Mouse (Mus musculus): ENCODE results near the gene Slc22a13.
"Not testable (repeated sequence)": the region's sequence is repeated elsewhere in the genome, so short reads cannot be mapped to it uniquely, and the experiment has no call there.

Slc22a13 gene

GRCm38 (mm10) chr9:119208998-119209397, at the start of gene Slc22a13:
TSS of gene Slc22a13 (minus strand) at chr9:119209098.
- DNase-seq (ENCODE audit: low spot score) = no peak

GRCm38 (mm10) chr9:119258128-119258527, 49.2 kb upstream of the Slc22a13 start:
- no peak for DNase-seq (ENCODE audit: low spot score)

- DNase-seq (ENCODE audit: low spot score) = no peak
Observed at GRCm38 (mm10) chr9:119256161-119256560, 47.3 kb upstream of the Slc22a13 start.

- no peak for DNase-seq (ENCODE audit: low spot score)
Observed at GRCm38 (mm10) chr9:119255096-119255495, 46.2 kb upstream of the Slc22a13 start.

- DNase-seq (ENCODE audit: low spot score) = no peak
Observed at GRCm38 (mm10) chr9:119254187-119254586, 45.3 kb upstream of the Slc22a13 start.

GRCm38 (mm10) chr9:119247996-119248395, 39.1 kb upstream of the Slc22a13 start:
- DNase-seq (ENCODE audit: low spot score) = no peak

- DNase-seq (ENCODE audit: low spot score) = no peak
Observed at GRCm38 (mm10) chr9:119246826-119247225, 37.9 kb upstream of the Slc22a13 start.

- DNase-seq (ENCODE audit: low spot score) = no peak
Observed at GRCm38 (mm10) chr9:119243981-119244380, 35.1 kb upstream of the Slc22a13 start.

GRCm38 (mm10) chr9:119241169-119241865, 32.4 kb upstream of the Slc22a13 start:
- no peak for DNase-seq (ENCODE audit: low spot score)

GRCm38 (mm10) chr9:119240286-119240997, 31.5 kb upstream of the Slc22a13 start:
- no peak for DNase-seq (ENCODE audit: low spot score)

GRCm38 (mm10) chr9:119239274-119239673, 30.4 kb upstream of the Slc22a13 start:
- DNase-seq (ENCODE audit: low spot score) = no peak

GRCm38 (mm10) chr9:119238796-119239195, 29.9 kb upstream of the Slc22a13 start:
- no peak for DNase-seq (ENCODE audit: low spot score)

GRCm38 (mm10) chr9:119231552-119231951, 22.7 kb upstream of the Slc22a13 start:
- no peak for DNase-seq (ENCODE audit: low spot score)

- no peak for DNase-seq (ENCODE audit: low spot score)
Observed at GRCm38 (mm10) chr9:119230829-119231228, 21.9 kb upstream of the Slc22a13 start.

GRCm38 (mm10) chr9:119220249-119220648, 11.4 kb upstream of the Slc22a13 start:
- DNase-seq (ENCODE audit: low spot score) = no peak

- DNase-seq (ENCODE audit: low spot score) = no peak
Observed at GRCm38 (mm10) chr9:119219667-119220066, 10.8 kb upstream of the Slc22a13 start.

GRCm38 (mm10) chr9:119215341-119215740, 6.4 kb upstream of the Slc22a13 start:
- DNase-seq (ENCODE audit: low spot score) = not testable (repeated sequence)

GRCm38 (mm10) chr9:119214601-119215000, 5.7 kb upstream of the Slc22a13 start:
- DNase-seq (ENCODE audit: low spot score) = no peak

GRCm38 (mm10) chr9:119212996-119213395, 4.1 kb upstream of the Slc22a13 start:
- DNase-seq (ENCODE audit: low spot score) = no peak

- no peak for DNase-seq (ENCODE audit: low spot score)
Observed at GRCm38 (mm10) chr9:119207113-119207512, 1.8 kb downstream of the Slc22a13 start.

- DNase-seq (ENCODE audit: low spot score) = no peak
Observed at GRCm38 (mm10) chr9:119206666-119207065, 2.2 kb downstream of the Slc22a13 start.

GRCm38 (mm10) chr9:119205756-119206155, 3.1 kb downstream of the Slc22a13 start:
- DNase-seq (ENCODE audit: low spot score) = no peak

GRCm38 (mm10) chr9:119203617-119204016, 5.3 kb downstream of the Slc22a13 start:
- DNase-seq (ENCODE audit: low spot score) = no peak
